Mouse (Mus musculus): ENCODE measurements at regions not wholly inside any gene's neighbourhood (a gene's known extent, or its start where the extent isn't known, plus 50 kb on each side); places are given as distances from the start of the nearest gene placed in this dataset.
A peak's percentile ranks its signal among the peaks of the same experiment; 100 is the strongest.
"Not testable (repeated sequence)": the region's sequence is repeated elsewhere in the genome, so short reads cannot be mapped to it uniquely, and the experiment has no call there.

DNA sequence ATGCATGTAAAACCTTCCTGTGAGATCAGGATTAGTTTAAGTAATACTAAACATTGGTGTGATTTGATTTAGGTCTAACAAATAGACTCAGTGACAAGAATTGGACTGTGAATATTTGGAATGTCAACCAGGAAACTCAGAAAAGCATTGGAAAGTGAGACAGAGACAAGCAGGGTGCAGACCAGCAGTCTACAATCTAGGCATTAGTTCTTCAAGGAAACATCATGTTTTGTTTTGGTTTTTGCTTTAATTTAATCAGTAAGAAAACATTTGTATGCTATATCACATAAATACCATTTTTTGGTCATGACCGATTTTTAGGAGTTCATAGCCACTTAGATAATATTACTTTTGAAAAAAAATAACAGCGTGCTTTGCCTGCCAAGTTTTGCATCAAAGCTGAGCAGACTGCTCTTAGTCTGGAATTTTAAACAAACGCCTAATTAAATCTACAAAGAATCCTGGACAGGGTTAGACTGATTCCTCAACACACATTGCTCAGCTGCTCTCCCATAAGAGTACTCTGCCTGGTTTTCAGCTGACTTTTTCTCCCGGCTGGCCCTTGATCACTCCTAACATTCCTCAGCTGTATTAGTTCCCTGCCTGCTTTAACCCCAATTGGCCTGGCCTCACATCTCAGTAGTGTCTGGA is 396.5 kb upstream of the Kcnh7 start:
- no peak for DNase-seq

DNA sequence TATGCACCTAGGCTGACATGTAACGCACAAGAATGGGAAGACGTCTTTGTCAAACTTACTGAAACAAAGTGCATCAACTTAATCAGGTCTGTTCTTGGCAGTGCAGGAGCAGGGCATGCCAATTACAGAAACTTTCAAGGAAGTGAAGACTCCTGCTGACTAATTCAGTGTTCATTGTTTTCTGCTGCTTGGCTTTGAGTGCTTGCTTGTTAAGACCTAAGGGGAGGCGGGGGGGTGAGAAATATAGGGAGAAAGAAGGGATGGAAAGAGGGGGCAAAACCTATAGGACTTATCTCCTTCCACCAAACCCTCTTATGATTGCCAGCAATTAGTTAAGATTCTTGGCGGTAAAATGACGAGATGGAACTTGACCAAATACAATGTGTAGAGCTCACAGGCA is 391.1 kb upstream of the Kcnh7 start:
- DNase-seq = no peak

DNA sequence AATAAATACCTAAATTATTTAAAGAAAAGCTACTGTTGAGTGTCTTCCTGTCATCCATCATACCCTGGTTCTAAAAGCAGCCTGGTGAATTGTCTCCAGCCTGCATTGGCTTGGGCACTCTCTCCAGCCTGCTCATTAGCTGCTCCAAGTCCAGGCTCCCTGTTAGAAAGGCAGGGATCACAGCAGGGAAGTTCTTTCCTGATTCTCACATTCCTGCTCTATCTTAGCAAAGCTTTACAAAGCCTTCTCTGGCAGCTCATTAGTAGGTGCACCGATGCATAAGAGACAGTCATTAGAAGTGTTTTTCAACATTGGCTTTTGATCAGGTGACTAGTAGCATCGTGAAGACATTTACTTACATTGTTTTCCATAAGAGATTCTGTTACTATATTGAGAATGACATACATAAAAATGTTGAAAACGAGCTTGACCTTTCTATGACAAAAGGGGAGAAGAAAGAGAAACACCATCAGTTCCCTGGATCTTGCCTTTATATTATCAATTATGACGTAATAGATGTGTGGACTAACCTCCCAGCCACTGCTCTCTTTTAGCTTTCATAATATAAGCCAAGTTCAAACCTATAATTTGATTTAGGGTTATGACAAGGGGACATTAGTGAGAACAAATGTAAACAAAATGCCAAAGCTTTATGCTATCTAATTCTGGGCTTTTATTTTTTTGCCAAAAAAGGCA is 390.1 kb upstream of the Kcnh7 start:
- DNase-seq = no peak

DNA sequence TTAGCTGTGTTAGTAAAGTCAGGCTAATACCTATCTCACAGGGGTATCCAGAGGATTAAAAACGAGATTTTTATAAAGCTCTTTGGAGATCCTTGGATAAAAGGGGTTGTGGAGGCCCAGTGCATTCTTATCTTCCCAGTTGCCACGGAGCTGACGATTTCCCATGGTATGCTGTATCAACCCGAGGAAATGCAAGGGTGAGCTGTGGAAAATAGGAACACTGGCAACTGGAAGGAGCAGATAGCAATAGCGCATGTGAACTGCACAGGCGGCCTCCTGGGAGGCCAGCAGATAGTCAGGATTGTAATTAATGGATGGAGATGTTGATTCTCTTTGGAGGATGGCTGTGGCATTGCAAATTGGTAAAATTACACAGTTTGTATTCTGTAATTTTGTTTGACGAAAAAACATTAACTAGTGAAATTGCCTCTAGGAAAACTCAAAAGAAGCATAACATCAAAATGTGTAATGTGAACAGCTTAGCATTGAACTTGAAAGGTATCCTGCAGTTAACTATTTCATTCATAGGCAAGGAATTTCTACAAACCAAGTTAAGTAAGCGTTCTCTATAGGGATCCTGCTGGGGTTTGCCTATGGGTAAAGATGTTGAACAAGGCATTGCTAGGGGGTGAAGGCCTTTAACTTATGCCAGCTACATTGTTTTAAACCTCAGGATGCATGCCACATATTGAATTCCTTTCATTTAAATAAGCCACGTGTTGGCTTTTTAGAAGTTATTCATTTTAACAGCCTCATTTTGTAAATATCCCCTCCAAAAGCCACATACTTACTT is 389.1 kb upstream of the Kcnh7 start:
- no peak for DNase-seq

DNA sequence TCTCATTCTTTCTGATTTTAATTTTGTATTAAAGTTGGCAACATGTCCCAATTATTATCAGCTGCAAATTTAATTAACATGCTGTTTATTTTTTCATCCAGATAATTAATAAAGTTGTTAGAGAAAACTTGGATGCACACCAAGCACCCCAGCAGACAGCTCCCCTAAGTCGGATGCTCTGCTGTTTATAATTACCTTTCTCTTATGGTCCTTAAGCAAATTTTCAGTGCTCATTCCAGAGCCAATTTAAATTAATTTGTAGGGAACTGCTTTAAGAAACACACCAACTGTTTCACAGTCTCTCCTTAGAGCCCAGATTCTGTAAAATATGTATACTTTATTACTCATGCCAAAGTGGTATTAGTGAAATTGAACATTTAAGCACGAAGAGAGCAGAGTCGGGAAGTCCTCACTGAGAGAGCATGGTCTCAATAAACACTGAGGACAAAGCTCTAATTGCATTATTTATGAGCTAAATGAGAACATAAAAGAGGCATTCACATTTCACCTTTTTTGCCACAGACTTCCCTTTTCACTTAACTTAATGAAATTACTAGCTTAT is 372.9 kb upstream of the Kcnh7 start:
- DNase-seq = no peak

DNA sequence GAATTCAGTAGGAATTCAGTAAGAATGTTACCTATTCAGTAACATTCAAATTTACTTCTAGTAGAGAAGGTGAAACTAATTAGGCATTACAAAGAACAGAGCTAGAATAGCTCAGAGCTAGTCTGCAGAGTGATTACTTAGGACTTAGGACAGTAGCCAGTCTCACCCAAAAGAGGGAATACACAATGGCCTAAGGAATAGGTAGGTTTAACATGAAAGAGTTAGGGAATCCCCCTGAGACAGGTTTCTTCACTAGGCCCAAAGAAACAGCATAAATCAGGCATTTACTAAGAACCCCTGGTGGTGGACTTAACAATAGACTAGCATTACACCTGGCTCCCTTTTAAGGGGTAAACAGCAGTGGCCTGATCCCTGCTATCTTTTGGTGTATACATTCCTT is 357.7 kb upstream of the Kcnh7 start:
- DNase-seq = not testable (repeated sequence)

DNA sequence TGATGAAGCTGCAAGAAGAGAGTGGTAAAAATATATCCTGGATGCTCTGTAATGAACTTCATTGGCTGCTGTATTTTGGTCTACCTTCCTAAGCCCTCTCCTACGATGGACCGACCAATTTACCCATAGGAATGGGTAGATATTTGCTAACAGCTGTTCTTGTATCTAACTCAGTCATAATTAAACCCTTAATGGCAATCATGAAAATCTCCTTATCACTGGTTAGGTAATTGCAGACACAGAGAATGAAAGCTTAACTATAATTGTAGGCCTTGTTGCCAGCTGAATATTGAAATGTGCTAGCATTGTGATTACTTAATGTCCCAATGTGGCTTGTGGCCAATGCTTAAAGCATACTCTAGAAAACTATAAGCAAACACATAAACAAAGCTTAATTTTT is 334.4 kb upstream of the Kcnh7 start:
- no peak for DNase-seq

DNA sequence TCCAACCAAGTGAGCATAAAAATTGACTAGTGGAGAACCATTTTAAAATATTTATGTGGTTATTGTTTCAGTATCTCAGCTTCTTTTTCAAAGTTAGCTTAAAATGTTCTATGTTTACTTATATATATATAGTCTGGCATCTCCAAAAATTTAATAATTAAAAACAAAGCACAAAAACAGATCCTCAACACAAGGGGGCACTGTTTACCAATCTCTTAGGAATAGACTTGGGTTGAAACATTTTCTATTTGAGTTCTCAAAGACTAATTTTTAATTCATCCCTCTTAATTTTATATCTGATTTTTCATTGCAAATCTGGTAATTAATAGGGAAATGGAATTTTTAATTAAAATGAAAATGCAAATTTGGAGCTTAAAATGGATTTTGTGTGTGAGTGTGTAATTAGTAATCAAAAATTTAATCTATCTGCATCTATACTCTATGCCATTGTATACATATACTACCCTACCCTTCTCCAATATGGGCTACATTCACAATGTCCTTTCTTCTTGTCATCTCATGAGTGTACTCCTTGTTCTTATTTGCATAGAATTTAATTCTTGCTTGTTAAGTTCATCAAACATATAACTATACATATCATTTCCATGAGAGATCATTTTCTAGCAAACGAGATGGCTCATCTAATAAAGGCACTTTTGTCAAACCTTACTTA is 329.6 kb upstream of the Kcnh7 start:
- no peak for DNase-seq

DNA sequence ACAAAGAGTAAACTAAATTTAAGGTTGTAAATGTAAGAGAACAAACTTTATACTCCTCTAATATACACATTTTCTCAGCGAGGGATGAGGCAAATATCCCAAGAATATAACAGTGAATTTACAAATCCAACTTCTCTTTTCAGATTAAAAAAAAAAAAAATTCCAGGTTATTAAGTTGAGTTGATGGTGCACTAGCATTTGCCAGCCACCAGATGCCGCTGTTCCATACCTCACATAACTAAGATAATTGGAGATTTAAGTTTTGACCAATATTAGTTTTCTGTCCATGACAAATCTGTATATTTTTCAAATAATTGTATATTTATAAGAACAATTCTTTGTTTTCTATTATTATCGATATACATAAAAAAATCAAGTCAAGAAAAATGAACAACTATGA is 319.9 kb upstream of the Kcnh7 start:
- DNase-seq = peak; percentile 4

DNA sequence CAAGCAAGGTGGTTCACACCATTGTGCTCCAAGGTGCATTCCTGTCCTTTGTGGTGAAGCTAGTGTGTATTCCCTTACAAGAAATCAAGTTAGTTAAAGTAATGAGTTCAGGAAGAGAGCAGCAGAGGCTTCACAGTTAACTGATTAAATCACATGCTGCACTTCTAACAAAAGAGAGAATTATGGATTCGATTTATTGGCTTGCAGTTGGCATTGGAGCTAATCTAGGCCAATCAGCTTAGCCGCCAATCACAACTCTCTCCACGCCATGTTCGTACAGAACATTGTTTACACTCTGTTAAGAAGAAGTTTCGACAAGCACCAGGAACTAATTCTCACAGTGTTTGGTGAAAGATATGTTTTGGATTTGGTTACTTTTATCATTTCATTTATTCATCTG is 292.3 kb upstream of the Kcnh7 start:
- no peak for DNase-seq

DNA sequence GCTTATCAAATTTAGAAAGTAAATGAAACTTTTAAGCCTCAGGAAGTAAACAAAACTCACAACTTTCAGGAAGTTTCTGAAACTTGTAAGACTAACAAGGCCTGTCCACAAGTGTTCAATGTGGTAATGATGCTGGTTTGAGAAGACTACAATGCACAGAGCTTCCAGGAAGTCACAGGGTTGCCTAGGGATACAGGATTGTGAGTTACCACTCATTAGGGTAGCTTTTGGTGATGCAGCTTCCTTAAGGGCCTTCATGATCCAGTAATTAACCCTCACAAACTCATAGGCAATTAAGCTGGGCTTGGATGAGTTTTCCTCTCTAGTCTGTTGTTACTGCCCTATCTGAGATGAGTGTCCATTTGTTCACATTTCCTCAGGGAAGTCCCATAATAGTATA is 291.2 kb upstream of the Kcnh7 start:
- DNase-seq = no peak

DNA sequence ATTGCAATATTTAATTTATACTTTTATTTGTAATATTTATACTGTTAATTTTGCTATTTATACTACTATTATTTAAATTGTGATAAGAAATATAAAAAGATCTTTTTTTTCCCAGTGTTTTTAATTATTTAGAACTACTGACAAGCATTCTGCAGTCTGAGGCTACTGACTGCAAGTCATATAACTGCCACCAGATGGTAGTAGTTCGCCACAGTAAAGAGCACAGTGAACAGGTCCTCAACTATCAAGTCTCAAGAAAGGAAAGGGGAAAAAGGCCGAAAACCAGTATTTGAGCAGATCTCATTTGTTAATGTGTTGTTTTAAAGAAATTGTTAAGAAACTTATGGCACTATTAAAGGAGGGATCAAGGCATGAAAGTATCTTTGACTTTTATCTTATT is 289.6 kb upstream of the Kcnh7 start:
- DNase-seq = no peak

DNA sequence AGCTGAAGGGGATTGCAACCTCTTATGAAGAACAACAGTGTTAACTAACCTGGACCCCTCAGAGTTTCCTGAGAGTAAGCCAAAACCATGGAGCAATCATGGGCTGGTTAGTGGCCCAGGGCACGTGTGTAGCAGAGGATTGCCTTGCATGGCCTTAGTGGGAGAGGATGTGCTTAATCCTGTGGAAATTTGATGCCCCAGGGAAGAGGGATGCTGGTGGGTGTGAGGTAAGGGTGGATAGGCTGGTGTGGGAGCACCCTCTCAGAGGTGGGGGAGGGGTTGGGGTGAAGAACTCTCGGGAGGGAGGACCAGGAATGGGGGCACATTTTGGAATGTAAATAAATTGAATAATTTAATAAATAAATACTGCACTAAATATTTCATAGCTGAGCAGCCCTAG is 288.2 kb upstream of the Kcnh7 start:
- no peak for DNase-seq

DNA sequence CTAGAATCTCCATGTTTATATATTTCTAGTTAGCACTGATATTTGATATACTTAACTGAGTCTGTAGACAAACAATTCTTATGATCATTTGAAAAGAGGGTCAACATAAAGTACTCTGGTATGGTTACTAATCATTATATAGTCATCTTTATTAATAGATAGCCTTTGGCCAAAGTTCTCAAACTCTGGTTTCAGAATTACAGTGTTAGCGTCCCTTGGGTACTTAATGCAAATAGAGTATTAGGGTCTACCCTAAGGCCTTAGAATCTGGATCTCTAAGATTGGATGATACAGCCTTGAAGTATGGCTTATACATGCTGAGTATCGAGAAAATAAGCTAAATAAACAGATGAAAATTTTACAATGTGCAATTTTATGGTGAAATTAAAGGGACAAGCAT is 275.0 kb upstream of the Kcnh7 start:
- no peak for DNase-seq

DNA sequence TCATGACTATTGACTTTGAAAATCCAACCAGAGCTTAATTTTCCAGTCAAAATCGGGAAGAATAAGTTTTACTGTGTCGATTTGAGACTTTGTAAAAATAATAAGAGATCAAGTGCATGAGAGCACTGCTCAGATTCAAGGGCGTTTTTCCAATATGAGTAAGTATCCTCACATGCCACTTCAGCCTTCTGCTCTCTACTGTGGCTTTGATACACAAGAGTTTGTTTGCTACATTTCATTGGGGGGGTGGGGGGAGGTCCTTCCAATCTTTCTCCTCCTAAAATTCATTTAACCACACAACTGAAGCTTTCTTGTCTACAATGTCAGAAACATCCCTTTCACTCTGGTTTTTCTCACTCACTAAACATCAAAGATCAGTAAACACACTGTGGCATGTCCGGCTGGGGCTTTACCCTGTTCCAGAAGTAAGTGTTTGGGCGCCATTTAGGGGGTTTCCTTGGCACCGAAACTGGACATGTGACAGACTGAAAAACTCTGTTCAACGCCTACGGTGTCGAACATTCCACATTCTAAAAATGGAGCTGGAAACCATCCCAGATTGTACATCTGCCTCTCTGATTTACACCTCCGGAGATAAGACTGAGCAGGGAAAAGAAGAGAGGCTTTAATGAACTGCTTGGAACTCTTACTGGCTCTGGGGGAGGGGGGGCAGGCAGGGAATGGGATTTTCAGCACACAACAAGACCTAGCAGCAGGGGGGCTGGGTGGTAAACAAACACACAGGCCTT is 270.4 kb upstream of the Kcnh7 start:
- DNase-seq = no peak

DNA sequence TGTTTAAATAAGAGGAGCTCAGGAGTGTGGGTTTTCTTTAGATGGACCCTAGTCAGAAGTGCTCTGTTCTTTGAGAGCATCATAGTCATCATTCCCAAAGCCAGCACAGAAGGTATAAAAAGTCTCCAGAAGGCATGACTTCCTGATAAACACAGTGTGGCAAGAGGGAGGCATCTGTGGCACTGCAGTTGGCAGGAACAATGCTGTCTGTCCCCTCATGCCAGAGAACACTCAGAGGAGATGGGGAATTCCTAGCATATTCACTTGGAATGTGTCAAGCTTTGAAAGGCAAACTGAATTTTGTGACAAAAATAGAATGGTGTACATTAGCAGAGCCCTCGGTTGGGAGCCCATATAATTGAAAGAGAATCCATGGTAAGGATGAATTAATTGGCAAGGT is 268.8 kb upstream of the Kcnh7 start:
- DNase-seq = no peak

DNA sequence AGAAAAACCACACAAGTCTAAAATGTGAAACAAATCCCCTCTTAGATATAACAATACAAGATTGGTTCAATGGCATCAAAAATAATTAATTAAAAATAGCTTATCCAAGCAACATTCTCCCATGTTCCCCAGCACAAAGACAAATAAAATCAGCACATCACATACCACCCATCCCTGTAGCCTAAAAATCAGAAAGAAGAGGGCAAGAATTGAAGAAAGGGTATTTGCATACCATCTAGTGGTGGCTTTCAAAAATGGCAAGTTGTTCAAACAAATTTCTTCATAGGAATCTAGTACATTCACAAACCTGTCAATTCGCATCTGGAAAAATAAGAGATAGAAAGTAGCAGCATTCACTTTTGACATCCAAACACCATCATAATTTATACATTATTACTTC is 268.1 kb upstream of the Kcnh7 start:
- no peak for DNase-seq

DNA sequence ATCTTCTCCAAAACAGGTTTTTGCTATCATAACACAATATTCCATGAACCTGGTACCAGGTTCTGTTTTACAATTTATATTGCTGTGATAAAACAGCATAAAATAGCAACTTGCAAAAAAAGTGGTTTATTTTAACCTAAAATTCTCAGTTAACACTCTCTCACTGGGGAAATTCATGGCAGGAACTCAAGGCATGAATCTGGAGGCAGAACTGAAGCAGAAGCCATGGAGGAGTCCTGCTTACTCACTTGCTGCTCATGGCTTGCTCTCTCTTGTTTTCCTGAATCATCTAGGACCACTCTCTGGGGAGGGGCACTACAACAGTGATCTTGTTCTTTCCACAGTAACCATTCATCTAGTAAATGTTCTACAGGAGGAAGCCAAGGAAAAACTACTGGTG is 250.2 kb upstream of the Kcnh7 start:
- no peak for DNase-seq

DNA sequence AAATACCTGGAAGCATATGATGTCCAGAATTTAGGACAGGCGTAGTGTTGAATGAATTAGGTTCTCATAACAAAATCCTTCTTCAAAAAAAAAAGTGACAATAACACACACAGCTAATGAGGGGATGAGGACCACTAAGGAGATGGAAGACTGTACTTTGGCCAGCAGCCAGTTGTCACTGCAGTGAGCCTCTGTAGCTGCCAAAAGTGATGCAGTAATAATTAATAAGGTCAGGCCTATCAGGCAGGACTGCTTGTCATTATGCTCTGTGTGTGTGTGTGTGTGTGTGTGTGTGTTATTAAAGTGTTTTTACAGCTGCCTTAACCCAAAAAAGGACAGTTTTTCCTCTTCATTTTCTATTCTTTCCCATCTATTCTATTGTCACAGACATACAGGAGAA is 221.3 kb upstream of the Kcnh7 start:
- DNase-seq = no peak
